7 mouse cellular contexts compared by ENCODE assay signal in genomic region chr17:32396266-32396665, GRCm38 (mm10). TPM values are rescaled to one million over a fixed set of nuclear protein-coding genes. Genes with fewer than 3 reads are reported as not detected.
DNase-seq lines count a peak whose midpoint lies in the region; ATAC-seq and TF ChIP-seq lines count a peak whose summit lies in the region.

No protein-coding gene starts in this region.

- WGBS in heart, embryonic 16.5 days, result 14% methylated on average over 37 of the region's 37 CpGs
- WGBS in liver, embryonic 14.5 days (ENCODE audit: insufficient replicate concordance), result 74% methylated on average over 37 of the region's 37 CpGs

- peaks cover 15% of the 10 kb centered on the region for H3K4me1 ChIP-seq in testis, adult 2 months (ENCODE audit: control insufficient read depth, insufficient read depth, low read length)
- peaks cover 6% of the 10 kb centered on the region; the same call in 1 of the 2 replicates for H3K4me1 ChIP-seq in heart, embryonic 16.5 days (ENCODE audit: control insufficient read depth, insufficient read depth, low read length)
- no peaks in the 10 kb centered on the region for H3K4me1 ChIP-seq in liver, embryonic 14.5 days (replicated peaks; ENCODE audit: control insufficient read depth in 2 of 2, insufficient read depth in 2 of 2, low read length in 1 of 2)

- no peak for DNase-seq in testis, postnatal 14 days (ENCODE audit: low spot score)
- DNase-seq in liver, embryonic 14.5 days (ENCODE audit: low read depth in 3 of 3, low spot score in 3 of 3), result no peak
- no peak for DNase-seq in retina, postnatal 1 day
- DNase-seq in T-cell, adult 2 months (ENCODE audit: low spot score), result no peak

- no peak for TF ChIP-seq POLR2A in testis, adult 2 months (IDR thresholded peaks at IDR 0.05; ENCODE audit: control insufficient read depth, low read depth, low read length)

- peak overlapping the region; percentile 63 for H3K4me2 ChIP-seq in heart, embryonic 16.5 days (ENCODE audit: low read depth, low read length)
- H3K4me2 ChIP-seq in liver, embryonic 14.5 days (ENCODE audit: low read depth), result peak overlapping the region; percentile 4; the same call in 1 of the 2 replicates

- TF ChIP-seq EP300 in liver, embryonic 14.5 days (IDR thresholded peaks at IDR 0.05; ENCODE audit: low read depth), result no peak

- no peak for TF ChIP-seq CTCF in testis, adult 2 months (IDR thresholded peaks at IDR 0.05; ENCODE audit: control insufficient read depth, insufficient read depth, insufficient replicate concordance, low read depth, low read length)
- TF ChIP-seq CTCF in liver, embryonic 14.5 days (IDR thresholded peaks at IDR 0.05; ENCODE audit: low read depth), result no peak

- H3K9me3 ChIP-seq in heart, embryonic 16.5 days (replicated peaks; ENCODE audit: control insufficient read depth, low read length), result no peaks in the 10 kb centered on the region
- H3K9me3 ChIP-seq in liver, embryonic 14.5 days (ENCODE audit: control insufficient read depth, low read length), result no peaks in the 10 kb centered on the region

- no peak overlapping the region for H3K9ac ChIP-seq in heart, embryonic 16.5 days (ENCODE audit: low read length)
- H3K9ac ChIP-seq in liver, embryonic 14.5 days (replicated peaks), result no peak overlapping the region

- H3K4me3 ChIP-seq in testis, adult 2 months (ENCODE audit: control insufficient read depth, low read depth, low read length), result peak overlapping the region; percentile 68
- H3K4me3 ChIP-seq in heart, embryonic 16.5 days (ENCODE audit: low read length), result peak overlapping the region; percentile 40
- H3K4me3 ChIP-seq in liver, embryonic 14.5 days (ENCODE audit: insufficient read depth in 1 of 2, low read depth in 2 of 2, low read length in 2 of 2), result no peak overlapping the region

- no peaks in the 10 kb centered on the region for H3K27me3 ChIP-seq in testis, adult 2 months (ENCODE audit: control insufficient read depth, insufficient read depth, low read length)
- peaks cover 62% of the 10 kb centered on the region for H3K27me3 ChIP-seq in heart, embryonic 16.5 days (ENCODE audit: control insufficient read depth, insufficient read depth, low read length)
- H3K27me3 ChIP-seq in liver, embryonic 14.5 days (ENCODE audit: control insufficient read depth, insufficient read depth, low read length), result peaks cover 5% of the 10 kb centered on the region; the same call in 1 of the 2 replicates

- H3K36me3 ChIP-seq in testis, adult 2 months (ENCODE audit: control insufficient read depth, insufficient read depth, low read length), result no peaks in the 10 kb centered on the region
- no peaks in the 10 kb centered on the region for H3K36me3 ChIP-seq in heart, embryonic 16.5 days (ENCODE audit: control insufficient read depth, insufficient read depth)
- H3K36me3 ChIP-seq in liver, embryonic 14.5 days (replicated peaks; ENCODE audit: control insufficient read depth, insufficient read depth, low read depth), result no peaks in the 10 kb centered on the region

- H3K27ac ChIP-seq in testis, adult 2 months (ENCODE audit: control insufficient read depth, insufficient read depth, low read depth, low read length), result no peak overlapping the region
- H3K27ac ChIP-seq in heart, embryonic 16.5 days (ENCODE audit: low read length), result no peak overlapping the region
- no peak overlapping the region for H3K27ac ChIP-seq in liver, embryonic 14.5 days

- no peak for ATAC-seq in heart, embryonic 16.5 days (replicated peaks; ENCODE audit: extremely low read depth, insufficient read depth, low FRiP score)
- no peak for ATAC-seq in liver, embryonic 14.5 days (ENCODE audit: insufficient read depth)
- no peak for ATAC-seq in frontal cortex, adult (ENCODE audit: low TSS enrichment)

RNA-seq across cellular contexts. Expression of gene Wiz, which starts 7.0 kb away (rescaled TPM):
- 25.2 and 26.3 TPM in 2 replicates for polyA plus RNA-seq in testis, adult 2 months (2012; rRNA removed)
- polyA plus RNA-seq in heart, embryonic 16.5 days (2015; fragmentation: Nextera tagmentation; extraction: Ambion mirVana), result 10.5 and 11.1 TPM in 2 replicates
- polyA plus RNA-seq in liver, embryonic 14.5 days (2012; rRNA removed), result 9.8 and 10.7 TPM in 2 replicates
- 5.5 and 7.8 TPM in 2 replicates for polyA plus RNA-seq in liver, embryonic 14.5 days (2014; fragmentation: Nextera tagmentation; extraction: Ambion mirVana)

RNA-seq across cellular contexts. Expression of gene Rasal3, which starts 7.1 kb away (rescaled TPM):
- polyA plus RNA-seq in testis, adult 2 months (2012; rRNA removed), result 3.7 and 5.3 TPM in 2 replicates
- polyA plus RNA-seq in heart, embryonic 16.5 days (2015; fragmentation: Nextera tagmentation; extraction: Ambion mirVana), result 5.8 and 13.9 TPM in 2 replicates
- polyA plus RNA-seq in liver, embryonic 14.5 days (2012; rRNA removed), result 2.0 and 2.1 TPM in 2 replicates
- polyA plus RNA-seq in liver, embryonic 14.5 days (2014; fragmentation: Nextera tagmentation; extraction: Ambion mirVana), result 2.2 and 2.3 TPM in 2 replicates

RNA-seq across cellular contexts. Expression of gene Pglyrp2, which starts 27.7 kb away (rescaled TPM):
- polyA plus RNA-seq in testis, adult 2 months (2012; rRNA removed), result 2.0 and 2.4 TPM in 2 replicates
- 1.5 and 3.0 TPM in 2 replicates for polyA plus RNA-seq in heart, embryonic 16.5 days (2015; fragmentation: Nextera tagmentation; extraction: Ambion mirVana)
- 5.7 and 8.3 TPM in 2 replicates for polyA plus RNA-seq in liver, embryonic 14.5 days (2012; rRNA removed)
- polyA plus RNA-seq in liver, embryonic 14.5 days (2014; fragmentation: Nextera tagmentation; extraction: Ambion mirVana), result 3.6 and 4.0 TPM in 2 replicates

RNA-seq across cellular contexts. Expression of gene Akap8l, which starts 45.9 kb away (rescaled TPM):
- 107 and 129 TPM in 2 replicates for polyA plus RNA-seq in testis, adult 2 months (2012; rRNA removed)
- 99.2 and 107 TPM in 2 replicates for polyA plus RNA-seq in heart, embryonic 16.5 days (2015; fragmentation: Nextera tagmentation; extraction: Ambion mirVana)
- 24.1 and 35.4 TPM in 2 replicates for polyA plus RNA-seq in liver, embryonic 14.5 days (2012; rRNA removed)
- polyA plus RNA-seq in liver, embryonic 14.5 days (2014; fragmentation: Nextera tagmentation; extraction: Ambion mirVana), result 18.9 and 23.5 TPM in 2 replicates

RNA-seq across cellular contexts. Expression of gene Cyp4f39, which starts 56.3 kb away (rescaled TPM):
- polyA plus RNA-seq in testis, adult 2 months (2012; rRNA removed), result 67.7 and 68.8 TPM in 2 replicates
- polyA plus RNA-seq in heart, embryonic 16.5 days (2015; fragmentation: Nextera tagmentation; extraction: Ambion mirVana), result 0.24 and 0.54 TPM in 2 replicates
- 0.20 and 0.29 TPM in 2 replicates for polyA plus RNA-seq in liver, embryonic 14.5 days (2012; rRNA removed)
- 0.71 and 0.83 TPM in 2 replicates for polyA plus RNA-seq in liver, embryonic 14.5 days (2014; fragmentation: Nextera tagmentation; extraction: Ambion mirVana)

Comparison
In these comparisons a context has a peak if more than half of its experiments do, and no peak if none do; other contexts are left out.
1. H3K4me3 ChIP-seq: peak in testis, adult 2 months (single experiment) and heart, embryonic 16.5 days (single experiment); none in liver, embryonic 14.5 days (0 of 2).